Mouse (Mus musculus): Measurements from ENCODE around the gene Rundc3a. TPM values are rescaled to one million over a fixed set of nuclear protein-coding genes. Genes with fewer than 3 reads are reported as not detected.

The Rundc3a gene
- polyA plus RNA-seq, 1 experiment: 446 TPM

- Histone ChIP-seq H3K4me1 (ENCODE audit: control insufficient read depth, insufficient read depth, low read length) (peaks cover 28% of the 10 kb centered on the region), H3K4me3 (replicated peaks; ENCODE audit: insufficient read depth, low read depth, low read length) (peak overlapping the region; percentile 74), H3K27ac (ENCODE audit: insufficient read depth, low read length) (peak overlapping the region; percentile 43), H3K27me3 (ENCODE audit: control insufficient read depth, insufficient read depth, low read length) (no peaks in the 10 kb centered on the region)
- TF ChIP-seq CTCF (IDR thresholded peaks at IDR 0.05; ENCODE audit: borderline replicate concordance, insufficient read depth, low read depth, low read length) (no peak), POLR2A (IDR thresholded peaks at IDR 0.05; ENCODE audit: borderline replicate concordance, insufficient read depth, low read length) (no peak)
- DNase-seq: no peak
- 27% methylated on average over 3 of the region's 3 CpGs for WGBS
These were observed 36.3 kb downstream of the Rundc3a start for GRCm38 (mm10) chr11:102429551-102429950.

GRCm38 (mm10) chr11:102430121-102431017 lies 37.2 kb downstream of the Rundc3a start, which contains the start of gene Grn:
TSS of gene Grn (plus strand) at chr11:102430315.
- TF ChIP-seq CTCF (IDR thresholded peaks at IDR 0.05; ENCODE audit: borderline replicate concordance, insufficient read depth, low read depth, low read length) (no peak), POLR2A (IDR thresholded peaks at IDR 0.05; ENCODE audit: borderline replicate concordance, insufficient read depth, low read length) (peak; percentile 82)
- H3K27me3 ChIP-seq (ENCODE audit: control insufficient read depth, insufficient read depth, low read length): no peaks in the 10 kb centered on the region
- peak; percentile 90 to 97 for DNase-seq
- WGBS: 0% methylated on average over 29 of the region's 29 CpGs
- peak within 1 kb of the TSS; percentile 43 for H3K27ac ChIP-seq (ENCODE audit: insufficient read depth, low read length)
- peaks cover 34% of the 10 kb centered on the region for H3K4me1 ChIP-seq (ENCODE audit: control insufficient read depth, insufficient read depth, low read length)
- H3K4me3 ChIP-seq (replicated peaks; ENCODE audit: insufficient read depth, low read depth, low read length): peak within 1 kb of the TSS; percentile 76

- Histone ChIP-seq H3K4me3 (replicated peaks; ENCODE audit: insufficient read depth, low read depth, low read length) (peak overlapping the region; percentile 76), H3K27me3 (ENCODE audit: control insufficient read depth, insufficient read depth, low read length) (no peaks in the 10 kb centered on the region), H3K27ac (ENCODE audit: insufficient read depth, low read length) (no peak overlapping the region), H3K4me1 (ENCODE audit: control insufficient read depth, insufficient read depth, low read length) (peaks cover 39% of the 10 kb centered on the region)
- DNase-seq: peak; percentile 81 to 87
- TF ChIP-seq CTCF (IDR thresholded peaks at IDR 0.05; ENCODE audit: borderline replicate concordance, insufficient read depth, low read depth, low read length) (peak; percentile 75), POLR2A (IDR thresholded peaks at IDR 0.05; ENCODE audit: borderline replicate concordance, insufficient read depth, low read length) (no peak)
- WGBS: 2% methylated on average over 7 of the region's 7 CpGs
These were observed 37.9 kb downstream of the Rundc3a start for GRCm38 (mm10) chr11:102431018-102431645.

GRCm38 (mm10) chr11:102431728-102432114 lies 38.5 kb downstream of the Rundc3a start:
- WGBS: 75% methylated on average over 3 of the region's 3 CpGs
- TF ChIP-seq POLR2A (IDR thresholded peaks at IDR 0.05; ENCODE audit: borderline replicate concordance, insufficient read depth, low read length) (no peak), CTCF (IDR thresholded peaks at IDR 0.05; ENCODE audit: borderline replicate concordance, insufficient read depth, low read depth, low read length) (no peak)
- no peaks in the 10 kb centered on the region for H3K27me3 ChIP-seq (ENCODE audit: control insufficient read depth, insufficient read depth, low read length)
- H3K27ac ChIP-seq (ENCODE audit: insufficient read depth, low read length): no peak overlapping the region
- H3K4me1 ChIP-seq (ENCODE audit: control insufficient read depth, insufficient read depth, low read length): peaks cover 41% of the 10 kb centered on the region
- no peak for DNase-seq
- no peak overlapping the region for H3K4me3 ChIP-seq (replicated peaks; ENCODE audit: insufficient read depth, low read depth, low read length)

GRCm38 (mm10) chr11:102432115-102432843 lies 39.1 kb downstream of the Rundc3a start:
- TF ChIP-seq POLR2A (IDR thresholded peaks at IDR 0.05; ENCODE audit: borderline replicate concordance, insufficient read depth, low read length) (no peak), CTCF (IDR thresholded peaks at IDR 0.05; ENCODE audit: borderline replicate concordance, insufficient read depth, low read depth, low read length) (no peak)
- no peak overlapping the region for H3K4me3 ChIP-seq (replicated peaks; ENCODE audit: insufficient read depth, low read depth, low read length)
- no peak for DNase-seq

GRCm38 (mm10) chr11:102432896-102433295 lies 39.7 kb downstream of the Rundc3a start:
- Histone ChIP-seq H3K27ac (ENCODE audit: insufficient read depth, low read length) (peak overlapping the region; percentile 16), H3K4me1 (ENCODE audit: control insufficient read depth, insufficient read depth, low read length) (peaks cover 41% of the 10 kb centered on the region), H3K27me3 (ENCODE audit: control insufficient read depth, insufficient read depth, low read length) (no peaks in the 10 kb centered on the region), H3K4me3 (replicated peaks; ENCODE audit: insufficient read depth, low read depth, low read length) (no peak overlapping the region)
- 7% methylated on average over 6 of the region's 6 CpGs for WGBS
- peak; percentile 78 to 87 for DNase-seq
- no peak for TF ChIP-seq CTCF (IDR thresholded peaks at IDR 0.05; ENCODE audit: borderline replicate concordance, insufficient read depth, low read depth, low read length)
- no peak for TF ChIP-seq POLR2A (IDR thresholded peaks at IDR 0.05; ENCODE audit: borderline replicate concordance, insufficient read depth, low read length)

More at GRCm38 (mm10) chr11:102432115-102432843, 39.1 kb downstream of the Rundc3a start:
- no peaks in the 10 kb centered on the region for H3K27me3 ChIP-seq (ENCODE audit: control insufficient read depth, insufficient read depth, low read length)
- H3K27ac ChIP-seq (ENCODE audit: insufficient read depth, low read length): peak overlapping the region; percentile 16; the same call in 1 of the 2 replicates
- H3K4me1 ChIP-seq (ENCODE audit: control insufficient read depth, insufficient read depth, low read length): peaks cover 41% of the 10 kb centered on the region
- 22% methylated on average over 16 of the region's 16 CpGs for WGBS

- TF ChIP-seq CTCF (IDR thresholded peaks at IDR 0.05; ENCODE audit: borderline replicate concordance, insufficient read depth, low read depth, low read length) (no peak), POLR2A (IDR thresholded peaks at IDR 0.05; ENCODE audit: borderline replicate concordance, insufficient read depth, low read length) (no peak)
- no peaks in the 10 kb centered on the region for H3K27me3 ChIP-seq (ENCODE audit: control insufficient read depth, insufficient read depth, low read length)
- WGBS: 57% methylated on average over 7 of the region's 7 CpGs
- peaks cover 50% of the 10 kb centered on the region for H3K4me1 ChIP-seq (ENCODE audit: control insufficient read depth, insufficient read depth, low read length)
- no peak overlapping the region for H3K27ac ChIP-seq (ENCODE audit: insufficient read depth, low read length)
- DNase-seq: no peak
- no peak overlapping the region for H3K4me3 ChIP-seq (replicated peaks; ENCODE audit: insufficient read depth, low read depth, low read length)
These were observed 40.7 kb downstream of the Rundc3a start for GRCm38 (mm10) chr11:102433866-102434265.
